Mouse (Mus musculus): Measurements from ENCODE around the gene Olfr872. TPM values are rescaled to one million over a fixed set of nuclear protein-coding genes. Genes with fewer than 3 reads are reported as not detected.

Gene Olfr872
- polyA plus RNA-seq, 1 experiment: not detected

DNA sequence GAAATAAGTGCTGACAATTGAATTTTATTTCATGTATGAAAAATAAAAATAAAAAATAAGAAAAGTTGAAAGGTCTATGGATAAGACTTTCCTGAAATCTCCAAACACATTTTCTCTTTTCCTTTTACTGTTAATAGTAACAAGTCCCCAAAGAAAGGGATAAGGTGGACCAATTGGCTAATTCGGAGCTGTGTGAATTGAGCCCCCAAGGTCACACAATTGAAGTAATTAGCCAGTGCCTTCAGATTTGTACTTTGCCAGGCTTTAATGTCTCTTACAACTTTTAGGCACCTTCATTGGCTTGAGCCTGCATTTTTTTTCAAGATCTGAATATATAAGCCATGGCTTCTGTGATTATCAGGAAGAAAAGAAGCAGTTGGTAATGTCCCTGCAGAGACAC lies 61.3 kb downstream of the Olfr872 start, which contains the start of gene Olfr873:
Olfr873 (plus strand) TSS at position 301 of the 400 bp plus-strand sequence.
- TF ChIP-seq POLR2A (IDR thresholded peaks at IDR 0.05; ENCODE audit: borderline replicate concordance, insufficient read depth, low read length) (no peak), CTCF (IDR thresholded peaks at IDR 0.05; ENCODE audit: borderline replicate concordance, insufficient read depth, low read depth, low read length) (no peak)
- WGBS: 85% methylated on average over 1 of the region's 1 CpGs

More for the DNA sequence above, 61.3 kb downstream of the Olfr872 start, which contains the start of gene Olfr873:
- Histone ChIP-seq H3K27ac (ENCODE audit: insufficient read depth, low read length) (no peak within 1 kb of the TSS), H3K4me3 (replicated peaks; ENCODE audit: insufficient read depth, low read depth, low read length) (no peak within 1 kb of the TSS), H3K27me3 (ENCODE audit: control insufficient read depth, insufficient read depth, low read length) (no peaks in the 10 kb centered on the region), H3K4me1 (ENCODE audit: control insufficient read depth, insufficient read depth, low read length) (no peaks in the 10 kb centered on the region)
- no peak for DNase-seq

Other genes starting within 250 kb of the Olfr872 start
- gene Olfr866, start 209.1 kb upstream of the Olfr872 start, polyA plus RNA-seq (2012; rRNA removed): not detected in 2 replicates
- gene Olfr867, start 179.6 kb upstream of the Olfr872 start, polyA plus RNA-seq (2012; rRNA removed): not detected in 2 replicates
- gene Olfr868, start 138.5 kb upstream of the Olfr872 start, polyA plus RNA-seq (2012; rRNA removed): not detected in 2 replicates
- gene Olfr869, start 108.1 kb upstream of the Olfr872 start, polyA plus RNA-seq (2012; rRNA removed): not detected in 2 replicates
- gene Olfr870, start 63.1 kb upstream of the Olfr872 start, polyA plus RNA-seq (2012; rRNA removed): not detected in 2 replicates
- not detected in 2 replicates for gene Olfr871, start 24.9 kb upstream of the Olfr872 start, polyA plus RNA-seq (2012; rRNA removed)
- gene Olfr39, start 45.2 kb downstream of the Olfr872 start, polyA plus RNA-seq (2012; rRNA removed): not detected in 2 replicates
- not detected in 2 replicates for gene Olfr873, start 61.4 kb downstream of the Olfr872 start, polyA plus RNA-seq (2012; rRNA removed)
- 0.10 TPM in 2 replicates for gene Olfr18, start 99.0 kb downstream of the Olfr872 start, polyA plus RNA-seq (2012; rRNA removed)
- gene Zfp560, start 148.1 kb downstream of the Olfr872 start, polyA plus RNA-seq (2012; rRNA removed): 18.6 and 21.1 TPM in 2 replicates
- gene Zfp26, start 223.0 kb downstream of the Olfr872 start, polyA plus RNA-seq (2012; rRNA removed): 10.7 and 10.8 TPM in 2 replicates